Mouse (Mus musculus) large intestine, adult 2 months (tissue): ENCODE results near the gene D630003M21Rik. TPM values are rescaled to one million over a fixed set of nuclear protein-coding genes. Genes with fewer than 3 reads are reported as not detected.

ENCODE experiments used
- DNase-seq: peaks from one replicate; pipeline ENCODE4 v3.0.0-alpha.2; 2012; ENCODE audit warnings: low read depth, low spot score
- WGBS: fragments of 180-500 bp; shearing (Covaris S2); methylation state at CpG from one replicate; pipeline ENCODE4 v1.1.7; 2018; 5-methylcytosine and 5-hydroxymethylcytosine counted together
- polyA plus RNA-seq: library from polyadenylated mRNA; depleted of rRNA; stranded (reverse); fragments of >200 nt; gene quantifications from 2 replicates; pipeline ENCODE4 v1.2.3, GENCODE M21; 2012

D630003M21Rik gene
- polyA plus RNA-seq, 1 experiment, result 1.6 TPM

GRCm38 (mm10) chr2:158241126-158241738, 12.2 kb upstream of the D630003M21Rik start:
- no peak for DNase-seq
- 68% methylated on average over 5 of the region's 5 CpGs for WGBS

- 90% methylated on average over 5 of the region's 5 CpGs for WGBS
- DNase-seq, result no peak
Measured at GRCm38 (mm10) chr2:158238101-158238500, 9.1 kb upstream of the D630003M21Rik start.

- DNase-seq, result no peak
Measured at GRCm38 (mm10) chr2:158236698-158237097, 7.7 kb upstream of the D630003M21Rik start.

GRCm38 (mm10) chr2:158233106-158233505, 4.1 kb upstream of the D630003M21Rik start:
- 37% methylated on average over 3 of the region's 3 CpGs for WGBS
- DNase-seq, result no peak

- WGBS, result 69% methylated on average over 3 of the region's 3 CpGs
Measured at GRCm38 (mm10) chr2:158232414-158232813, 3.4 kb upstream of the D630003M21Rik start.

GRCm38 (mm10) chr2:158231071-158231470, 2.0 kb upstream of the D630003M21Rik start:
- 78% methylated on average over 5 of the region's 5 CpGs for WGBS
- no peak for DNase-seq

More at GRCm38 (mm10) chr2:158232414-158232813, 3.4 kb upstream of the D630003M21Rik start:
- DNase-seq, result no peak

- no peak for DNase-seq
- 73% methylated on average over 6 of the region's 6 CpGs for WGBS
Measured at GRCm38 (mm10) chr2:158230617-158231016, 1.6 kb upstream of the D630003M21Rik start.

- no peak for DNase-seq
- 36% methylated on average over 7 of the region's 7 CpGs for WGBS
Measured at GRCm38 (mm10) chr2:158229503-158229892, 476 bp upstream of the D630003M21Rik start.

- no peak for DNase-seq
Measured at GRCm38 (mm10) chr2:158225301-158225700, 3.7 kb downstream of the D630003M21Rik start.

GRCm38 (mm10) chr2:158223497-158223896, 5.5 kb downstream of the D630003M21Rik start:
- DNase-seq, result no peak
- WGBS, result 70% methylated on average over 3 of the region's 3 CpGs

More at GRCm38 (mm10) chr2:158225301-158225700, 3.7 kb downstream of the D630003M21Rik start:
- WGBS, result 34% methylated on average over 5 of the region's 5 CpGs

GRCm38 (mm10) chr2:158222664-158223063, 6.4 kb downstream of the D630003M21Rik start:
- WGBS, result 63% methylated on average over 4 of the region's 4 CpGs
- no peak for DNase-seq

- no peak for DNase-seq
- 90% methylated on average over 9 of the region's 9 CpGs for WGBS
Measured at GRCm38 (mm10) chr2:158221446-158222084, 7.5 kb downstream of the D630003M21Rik start.

GRCm38 (mm10) chr2:158219562-158219961, 9.5 kb downstream of the D630003M21Rik start:
- WGBS, result 91% methylated on average over 2 of the region's 2 CpGs
- DNase-seq, result no peak

GRCm38 (mm10) chr2:158216510-158216909, 12.5 kb downstream of the D630003M21Rik start:
- 90% methylated on average over 8 of the region's 8 CpGs for WGBS
- no peak for DNase-seq

GRCm38 (mm10) chr2:158215283-158216117, 13.5 kb downstream of the D630003M21Rik start:
- 47% methylated on average over 9 of the region's 9 CpGs for WGBS
- DNase-seq, result no peak

GRCm38 (mm10) chr2:158211764-158212471, 17.1 kb downstream of the D630003M21Rik start:
- DNase-seq, result no peak
- WGBS, result 79% methylated on average over 4 of the region's 4 CpGs

GRCm38 (mm10) chr2:158210958-158211357, 18.1 kb downstream of the D630003M21Rik start:
- DNase-seq, result no peak
- WGBS, result 47% methylated on average over 10 of the region's 10 CpGs

GRCm38 (mm10) chr2:158210503-158210902, 18.5 kb downstream of the D630003M21Rik start:
- no peak for DNase-seq
- WGBS, result 63% methylated on average over 4 of the region's 4 CpGs

- DNase-seq, result no peak
- 72% methylated on average over 9 of the region's 9 CpGs for WGBS
Measured at GRCm38 (mm10) chr2:158209776-158210175, 19.2 kb downstream of the D630003M21Rik start.

GRCm38 (mm10) chr2:158207848-158208247, 21.2 kb downstream of the D630003M21Rik start:
- WGBS, result 6% methylated on average over 12 of the region's 12 CpGs
- DNase-seq, result peak; percentile 42
